Mouse (Mus musculus) liver, adult 2 months (tissue): Measurements from ENCODE around the gene Bcl3.

Experiments used
- CTCF ChIP-seq: fragments of 200-500 bp; IDR thresholded peaks from 2 replicates; pipeline ENCODE4 v1.5.1; 2011; ENCODE audit warnings: low read depth, low read length, control low read depth
- POLR2A ChIP-seq: fragments of 200-500 bp; IDR thresholded peaks from 2 replicates; pipeline ENCODE4 v1.6.1; 2011; ENCODE audit warnings: low read length, control low read depth; ENCODE audit not compliant: insufficient read depth; ENCODE audit errors: extremely low read depth

DNA sequence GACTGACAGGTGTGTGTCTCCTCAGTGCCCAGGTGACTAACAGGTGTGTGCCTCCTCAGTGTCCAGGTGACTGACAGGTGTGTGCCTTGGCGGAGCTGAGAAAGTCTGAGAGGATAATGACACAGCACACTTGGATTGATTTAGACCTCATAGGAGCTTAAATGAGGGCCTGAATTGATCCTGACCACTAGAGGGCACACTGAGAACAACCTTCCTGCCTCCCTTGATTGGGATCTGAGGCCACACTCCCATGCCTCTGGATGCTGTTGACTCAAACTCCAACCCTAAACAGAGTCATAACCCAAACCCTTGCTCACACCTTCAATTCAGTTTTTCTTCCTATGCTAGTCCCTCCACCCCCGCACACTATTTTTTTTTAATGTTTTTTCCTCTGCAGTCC is 21.8 kb downstream of the Bcl3 start:
- peak; percentile 65 for TF ChIP-seq CTCF
- TF ChIP-seq POLR2A, result no peak
